Mouse (Mus musculus): ENCODE data around the gene Ift172.

The Ift172 gene

GRCm38 (mm10) chr5:31257616-31258015 lies 33.3 kb downstream of the Ift172 start:
- DNase-seq (ENCODE audit: low read depth, low spot score), result no peak

DNA sequence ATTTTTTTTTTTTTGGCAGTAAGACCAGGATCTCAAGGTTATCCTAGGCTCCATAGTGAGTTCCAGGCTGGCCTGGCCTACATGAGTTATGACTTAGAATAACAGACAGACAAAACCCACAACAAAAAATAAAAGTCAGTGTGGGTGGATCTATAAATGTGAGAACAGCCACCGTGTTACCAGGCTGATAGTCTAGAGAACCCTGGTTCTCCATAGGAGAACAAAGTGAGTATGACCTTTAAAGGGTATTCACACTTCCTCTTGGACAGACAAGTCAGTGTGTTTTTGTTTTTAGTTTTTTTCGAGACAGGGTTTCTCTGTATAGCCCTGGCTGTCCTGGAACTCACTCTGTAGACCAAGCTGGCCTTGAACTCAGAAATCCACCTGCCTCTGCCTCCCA lies 34.9 kb downstream of the Ift172 start:
- no peak for DNase-seq (ENCODE audit: low read depth, low spot score)

- no peak for DNase-seq (ENCODE audit: low read depth, low spot score)
These were observed 35.5 kb downstream of the Ift172 start for GRCm38 (mm10) chr5:31255381-31255780.

GRCm38 (mm10) chr5:31254901-31255300 lies 36.0 kb downstream of the Ift172 start:
- no peak for DNase-seq (ENCODE audit: low read depth, low spot score)

DNA sequence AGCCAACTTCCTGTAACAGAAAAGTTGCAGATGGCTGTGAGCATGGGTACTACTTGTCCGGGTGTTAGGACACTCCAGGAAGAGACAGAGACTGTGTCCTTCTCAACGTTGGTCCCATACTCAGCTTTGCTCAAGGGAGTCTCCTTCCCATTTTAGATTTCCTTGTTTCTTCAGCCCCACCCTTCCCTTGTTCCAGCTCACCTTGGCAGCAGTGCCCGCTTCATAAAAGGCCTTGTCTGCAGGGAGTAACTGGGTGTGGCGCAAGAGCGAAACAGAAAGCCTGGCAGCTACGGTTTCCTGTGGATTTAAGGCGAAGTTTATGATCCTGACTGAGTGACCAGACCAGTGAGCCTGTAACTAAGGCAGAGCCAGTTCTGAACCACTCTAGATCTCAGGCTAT lies 36.5 kb downstream of the Ift172 start:
- DNase-seq (ENCODE audit: low read depth, low spot score), result no peak

DNA sequence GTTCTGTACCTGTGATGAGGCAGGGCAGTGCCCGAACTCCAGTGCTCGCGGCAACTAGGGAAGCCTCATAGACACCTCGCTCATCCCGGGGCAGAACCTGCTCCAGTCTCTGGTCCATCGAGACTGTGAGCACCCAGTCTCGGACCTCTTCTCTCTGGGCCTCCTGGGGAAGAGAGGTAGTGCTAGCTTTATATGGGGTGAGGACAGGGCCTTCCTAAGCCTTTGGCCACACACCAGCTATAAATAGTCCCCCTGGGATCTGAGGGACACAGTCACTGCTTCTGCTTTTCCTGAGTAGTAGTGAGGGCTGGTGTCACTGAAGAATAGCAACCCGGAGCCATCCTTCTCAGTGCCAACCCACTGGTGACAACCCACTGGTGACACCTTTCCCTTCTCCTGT lies 37.1 kb downstream of the Ift172 start:
- DNase-seq (ENCODE audit: low read depth, low spot score), result no peak

DNA sequence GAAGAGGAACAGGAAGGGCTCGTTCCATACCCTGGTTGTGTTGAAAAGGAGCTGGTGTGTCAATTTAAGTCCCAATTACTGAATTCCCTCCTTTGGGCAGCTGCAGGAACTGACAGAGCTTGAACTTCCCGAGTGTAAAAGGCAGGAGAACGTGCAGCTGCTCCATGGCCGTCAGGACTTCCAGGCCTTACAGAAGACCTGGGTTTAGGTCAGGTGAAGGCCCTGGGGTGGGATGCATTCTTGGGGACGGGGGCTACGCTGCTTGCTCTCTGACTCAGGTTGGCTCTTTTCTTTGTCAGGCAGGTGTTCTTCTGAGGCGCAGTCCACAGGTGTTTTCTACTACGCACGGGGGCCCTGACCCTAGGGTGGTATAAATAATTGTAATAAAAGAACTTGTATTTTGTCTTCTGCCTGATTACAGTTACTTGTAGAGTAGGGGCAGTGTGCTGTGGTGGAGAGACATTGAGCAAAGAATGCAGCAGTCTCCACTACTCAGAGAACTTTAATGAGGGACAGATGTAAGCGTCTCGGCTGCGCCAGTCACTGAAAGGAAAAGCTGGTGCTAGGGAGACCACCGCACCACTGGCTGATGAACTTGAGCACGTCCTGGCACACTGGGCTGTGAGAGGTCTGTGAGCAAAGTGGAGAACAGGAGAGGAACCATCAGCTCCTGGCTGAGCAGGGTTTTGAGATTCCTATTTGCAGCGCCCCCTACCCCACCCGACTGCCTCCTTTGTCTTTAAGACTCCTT lies 37.9 kb downstream of the Ift172 start:
- DNase-seq (ENCODE audit: low read depth, low spot score), result no peak

GRCm38 (mm10) chr5:31252151-31252550 lies 38.8 kb downstream of the Ift172 start:
- no peak for DNase-seq (ENCODE audit: low read depth, low spot score)

- peak; percentile 27 for DNase-seq (ENCODE audit: low read depth, low spot score)
These were observed 39.3 kb downstream of the Ift172 start, which contains the start of gene Krtcap3 for GRCm38 (mm10) chr5:31251541-31252101. Krtcap3 (plus strand) TSS chr5:31251691.

GRCm38 (mm10) chr5:31250716-31251115 lies 40.2 kb downstream of the Ift172 start:
- no peak for DNase-seq (ENCODE audit: low read depth, low spot score)

DNA sequence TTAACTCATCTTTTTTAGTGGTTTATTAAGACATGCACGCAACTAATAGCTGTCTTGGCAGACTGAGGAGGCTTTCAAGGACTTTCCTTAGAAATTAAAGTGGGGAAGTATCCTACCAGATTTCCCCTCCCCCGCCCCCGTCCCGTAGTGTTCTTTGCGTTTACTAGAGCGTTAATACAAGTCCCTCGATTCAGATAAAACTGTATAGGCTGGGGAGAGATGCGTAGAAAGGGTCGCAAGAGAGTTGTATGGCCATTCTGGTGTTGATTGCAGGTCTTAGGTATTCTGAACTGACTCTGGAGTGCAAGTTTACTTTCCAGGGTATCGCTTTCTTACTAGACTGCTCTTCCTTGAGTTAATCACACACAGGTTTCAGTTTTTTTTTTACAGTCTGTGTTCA lies 48.7 kb downstream of the Ift172 start:
- no peak for DNase-seq (ENCODE audit: low read depth, low spot score)

DNA sequence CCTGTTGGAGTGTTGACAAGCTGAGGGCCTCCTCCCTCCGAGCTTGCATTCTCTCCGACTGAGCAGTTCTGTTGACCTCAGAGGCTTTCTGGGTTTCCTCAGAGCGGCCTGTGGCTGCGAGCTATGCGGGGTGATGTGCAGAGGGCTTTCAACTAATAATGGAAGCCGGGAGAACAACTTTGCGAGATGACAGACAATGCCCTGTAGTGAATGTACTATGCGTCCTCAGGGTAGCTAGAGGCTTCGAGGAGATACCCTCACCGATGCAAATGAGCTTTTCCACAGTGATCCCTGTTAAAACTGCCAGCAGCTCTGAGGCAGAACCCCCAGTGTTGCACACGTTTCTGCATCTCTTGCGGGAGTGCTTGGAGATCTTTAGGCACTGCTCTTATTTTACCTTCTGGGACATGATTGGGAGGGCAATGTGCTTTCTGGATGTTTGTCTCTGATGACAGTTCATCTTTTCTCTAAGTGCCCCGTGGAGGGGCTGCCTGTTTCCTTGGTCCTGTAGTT lies 49.3 kb downstream of the Ift172 start:
- no peak for DNase-seq (ENCODE audit: low read depth, low spot score)

- DNase-seq (ENCODE audit: low read depth, low spot score), result peak; percentile 92
These were observed 50.0 kb downstream of the Ift172 start, which contains the start of the genes Nrbp1 and Gm9970 for GRCm38 (mm10) chr5:31240637-31241521. Nrbp1 (plus strand) TSS chr5:31240864. Gm9970 (minus strand) TSS chr5:31241232.

DNA sequence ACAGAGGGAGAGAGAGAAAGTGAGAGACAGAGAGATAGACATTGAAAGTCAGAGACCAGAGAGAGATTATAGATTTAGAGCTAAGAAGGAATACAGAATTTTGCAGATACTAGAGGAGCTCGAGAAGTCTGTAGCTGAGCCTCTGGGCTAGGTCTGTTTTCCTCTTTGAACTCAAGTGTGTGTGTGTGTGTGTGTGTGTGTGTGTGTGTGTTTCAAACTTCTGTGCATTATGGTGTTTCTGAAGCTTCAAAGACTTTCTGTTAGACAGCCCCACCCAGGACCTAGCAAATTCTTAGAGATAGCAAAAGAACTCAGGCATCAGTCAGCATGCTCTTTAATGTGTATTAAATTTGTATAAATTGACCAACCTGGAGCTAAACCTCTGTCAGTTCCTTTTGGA lies 64.3 kb downstream of the Ift172 start:
- no peak for DNase-seq (ENCODE audit: low read depth, low spot score)

DNA sequence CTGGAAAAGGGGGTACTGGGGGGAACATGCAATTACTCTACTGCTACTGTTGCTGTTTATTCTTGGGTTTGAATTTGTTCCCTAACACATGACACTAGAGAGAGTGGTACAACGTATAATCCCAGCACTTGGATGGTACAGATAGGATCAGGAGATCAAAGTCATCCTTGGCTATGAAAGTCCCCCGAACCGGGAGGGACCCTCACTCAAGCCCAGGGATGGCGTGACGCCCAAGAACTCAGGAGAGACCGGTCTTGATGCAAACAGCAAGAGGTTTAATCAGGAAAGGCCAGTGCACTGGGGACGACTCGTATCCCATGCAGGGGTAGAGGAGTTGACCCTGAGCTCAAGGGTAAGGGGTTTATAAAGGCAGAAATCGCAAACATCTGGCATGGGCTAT lies 68.2 kb downstream of the Ift172 start:
- DNase-seq (ENCODE audit: low read depth, low spot score), result no peak

GRCm38 (mm10) chr5:31221304-31221945 lies 69.5 kb downstream of the Ift172 start:
- peak; percentile 59 for DNase-seq (ENCODE audit: low read depth, low spot score)

DNA sequence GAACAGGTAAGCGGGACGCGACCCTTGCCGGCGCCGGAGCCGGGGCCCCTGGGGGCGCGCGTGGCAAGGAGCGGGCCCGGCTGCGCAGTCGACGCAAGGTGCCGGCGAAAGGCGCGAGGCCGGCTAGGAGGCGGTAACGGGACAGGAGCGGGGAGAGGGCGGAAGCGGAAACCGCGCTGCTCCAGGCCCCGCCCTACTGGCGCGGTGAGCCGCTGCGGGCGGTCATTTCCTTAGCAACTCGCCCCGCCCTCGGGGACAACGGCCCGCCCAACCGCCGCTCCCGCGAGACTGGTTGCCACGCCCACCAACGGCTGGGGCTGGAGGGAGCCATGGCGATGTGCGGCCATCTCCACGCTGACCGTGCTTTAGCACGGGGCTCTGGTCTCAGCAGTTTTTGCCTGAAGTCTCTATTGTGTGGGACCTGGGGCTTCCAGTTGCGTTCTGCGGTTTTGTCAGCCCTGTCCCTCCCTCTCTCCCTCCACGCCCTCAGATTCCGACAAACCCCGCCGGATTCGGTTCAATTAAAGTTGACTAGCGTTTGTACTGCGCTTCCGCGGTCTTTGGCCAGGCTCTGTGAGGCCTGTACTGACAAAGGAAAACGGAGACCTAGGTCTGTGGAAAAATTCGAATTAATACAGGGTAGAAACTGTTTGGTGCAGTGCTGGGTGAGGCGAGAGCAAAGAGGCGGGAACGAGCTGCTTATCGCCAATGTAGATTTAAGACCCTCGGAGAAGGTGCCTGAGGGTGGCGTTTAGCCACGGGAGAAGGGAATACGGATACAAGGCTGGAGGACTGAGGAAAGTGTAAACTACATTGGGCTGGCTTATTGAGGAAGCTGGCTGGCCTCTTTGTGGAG lies 70.2 kb downstream of the Ift172 start, which contains the start of gene Ppm1g:
TSS of gene Ppm1g (minus strand) at position 240 of the 856 bp plus-strand sequence.
- peak; percentile 93 for DNase-seq (ENCODE audit: low read depth, low spot score)

DNA sequence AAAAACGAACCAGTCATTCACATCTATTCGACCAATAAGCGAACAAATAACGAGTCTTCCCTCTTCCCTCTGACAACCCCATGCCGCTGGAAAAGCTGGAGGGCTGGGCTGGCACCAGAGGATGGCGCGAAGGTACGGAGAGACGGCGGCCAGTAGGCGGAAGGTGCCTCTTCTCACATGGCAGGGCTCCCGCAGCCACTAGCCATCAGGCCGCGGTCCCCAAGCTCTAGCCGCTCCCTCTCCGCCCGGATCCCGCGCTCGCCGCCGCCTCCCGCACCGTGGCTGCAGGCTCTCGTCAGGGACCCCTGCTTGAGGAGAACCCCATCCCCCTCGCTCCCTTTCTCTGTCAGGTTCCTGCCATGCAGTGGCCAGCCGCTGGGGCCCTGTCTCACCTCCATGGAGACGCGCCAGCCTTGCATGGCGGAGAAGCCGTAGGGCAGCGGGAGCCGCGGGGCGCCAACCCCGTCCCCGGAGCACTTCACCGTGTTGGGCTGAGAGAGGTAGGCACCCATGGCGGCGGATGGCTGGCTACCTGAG lies 70.9 kb downstream of the Ift172 start:
- DNase-seq (ENCODE audit: low read depth, low spot score), result peak; percentile 38

DNA sequence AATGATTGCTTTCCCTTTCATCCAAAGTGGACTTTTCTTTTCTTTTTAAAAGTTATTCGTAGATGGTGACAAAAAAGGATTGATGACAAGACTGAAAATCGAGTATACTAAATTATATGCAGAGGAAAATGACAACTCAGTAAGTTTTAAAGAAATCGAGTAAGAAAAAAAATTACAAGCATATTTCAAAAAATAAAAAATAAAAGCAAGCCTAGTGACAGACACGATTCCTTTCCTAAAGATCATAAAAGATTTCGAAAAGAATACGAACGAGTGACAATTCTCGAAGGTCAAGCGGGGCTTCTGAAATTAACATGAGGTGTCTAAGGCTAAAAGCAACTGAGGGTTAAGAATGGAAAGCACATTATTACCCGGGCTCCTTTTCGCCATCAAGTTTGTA lies 71.4 kb downstream of the Ift172 start:
- DNase-seq (ENCODE audit: low read depth, low spot score), result no peak

- no peak for DNase-seq (ENCODE audit: low read depth, low spot score)
These were observed 71.8 kb downstream of the Ift172 start for GRCm38 (mm10) chr5:31219070-31219469.
